Mouse (Mus musculus) kidney, embryonic 15.5 days (tissue): ENCODE measurements around the gene Dnali1. TPM values are rescaled to one million over a fixed set of nuclear protein-coding genes. Genes with fewer than 3 reads are reported as not detected.

ENCODE experiments used
- ATAC-seq: fragments of 200-750 bp; cut with Nextera tagmentation; replicated peaks from 2 replicates; pipeline ENCODE4 v1.8.0; 2017; ENCODE audit warnings: moderate TSS enrichment; ENCODE audit not compliant: low FRiP score
- H3K27ac ChIP-seq: fragments of 300-500 bp; sonication (generic); 2 replicates; pipeline ENCODE4 v1.5.1; 2015; ENCODE audit warnings: mild to moderate bottlenecking, inconsistent platforms
- H3K27me3 ChIP-seq: fragments of 300-500 bp; sonication (generic); 2 replicates; pipeline ENCODE4 v1.6.1; 2015; ENCODE audit warnings: inconsistent platforms
- H3K36me3 ChIP-seq: fragments of 300-500 bp; sonication (generic); 2 replicates; pipeline ENCODE4 v1.6.1; 2015; ENCODE audit warnings: inconsistent platforms
- H3K4me1 ChIP-seq: fragments of 300-500 bp; sonication (generic); 2 replicates; pipeline ENCODE4 v1.6.1; 2015; ENCODE audit warnings: inconsistent platforms
- H3K4me2 ChIP-seq: fragments of 300-500 bp; sonication (generic); 2 replicates; pipeline ENCODE4 v1.6.1; 2015; ENCODE audit warnings: moderate library complexity, mild to moderate bottlenecking, inconsistent platforms
- H3K4me3 ChIP-seq: fragments of 300-500 bp; sonication (generic); replicated peaks from 2 replicates; pipeline ENCODE4 v1.5.1; 2015; ENCODE audit warnings: mild to moderate bottlenecking, inconsistent platforms
- H3K9ac ChIP-seq: fragments of 300-500 bp; sonication (generic); 2 replicates; pipeline ENCODE4 v1.6.1; 2015; ENCODE audit warnings: mild to moderate bottlenecking, inconsistent platforms
- H3K9me3 ChIP-seq: fragments of 300-500 bp; sonication (generic); replicated peaks from 2 replicates; pipeline ENCODE4 v1.6.1; 2016; ENCODE audit warnings: inconsistent platforms
- WGBS: fragments of 180-500 bp; shearing (Covaris S2); methylation state at CpG from one replicate; pipeline ENCODE4 v1.1.7; 2015; ENCODE audit warnings: mixed read lengths; 5-methylcytosine and 5-hydroxymethylcytosine counted together
- polyA plus RNA-seq: library from polyadenylated mRNA; unstranded; fragments of >200 nt; fragmentation: Nextera tagmentation; extraction: Ambion mirVana; gene quantifications from 2 replicates; pipeline ENCODE4 v1.2.1, GENCODE M21; 2015

Dnali1 gene
- polyA plus RNA-seq = not detected in 2 replicates

- Histone ChIP-seq H3K27ac (peak within 1 kb of the TSS; percentile 79; the same call in 1 of the 2 replicates), H3K4me2 (peak within 1 kb of the TSS; percentile 80), H3K9ac (peak within 1 kb of the TSS; percentile 81), H3K4me1 (peaks cover 23% of the 10 kb centered on the region), H3K4me3 (peak within 1 kb of the TSS; percentile 94), H3K36me3 (peaks cover 25% of the 10 kb centered on the region), H3K27me3 (peaks cover 4% of the 10 kb centered on the region; the same call in 1 of the 2 replicates), H3K9me3 (no peaks in the 10 kb centered on the region)
- peak; percentile 30 for ATAC-seq
- 4% methylated on average over 26 of the region's 26 CpGs for WGBS
Measured at GRCm38 (mm10) chr4:125065517-125066307, at the start of gene Dnali1. Gene Dnali1, minus strand, starts transcription at chr4:125065703.

GRCm38 (mm10) chr4:125115081-125115480 is 49.6 kb upstream of the Dnali1 start:
- H3K27me3 ChIP-seq = no peaks in the 10 kb centered on the region
- no peak overlapping the region for H3K4me3 ChIP-seq
- H3K36me3 ChIP-seq = peaks cover 19% of the 10 kb centered on the region
- H3K9me3 ChIP-seq = no peaks in the 10 kb centered on the region
- peaks cover 22% of the 10 kb centered on the region for H3K4me1 ChIP-seq
- ATAC-seq = no peak
- H3K9ac ChIP-seq = no peak overlapping the region
- no peak overlapping the region for H3K4me2 ChIP-seq
- WGBS = 64% methylated on average over 4 of the region's 4 CpGs
- peak overlapping the region; percentile 79 for H3K27ac ChIP-seq

GRCm38 (mm10) chr4:125114638-125115037 is 49.1 kb upstream of the Dnali1 start:
- Histone ChIP-seq H3K27me3 (no peaks in the 10 kb centered on the region), H3K27ac (peak overlapping the region; percentile 79), H3K9ac (no peak overlapping the region), H3K4me3 (no peak overlapping the region), H3K9me3 (no peaks in the 10 kb centered on the region), H3K4me2 (no peak overlapping the region), H3K4me1 (peaks cover 22% of the 10 kb centered on the region), H3K36me3 (peaks cover 23% of the 10 kb centered on the region)
- ATAC-seq = peak; percentile 56
- 5% methylated on average over 6 of the region's 6 CpGs for WGBS

- 89% methylated on average over 9 of the region's 9 CpGs for WGBS
- Histone ChIP-seq H3K4me2 (no peak overlapping the region), H3K36me3 (peaks cover 60% of the 10 kb centered on the region), H3K27ac (no peak overlapping the region), H3K4me1 (no peaks in the 10 kb centered on the region), H3K9me3 (no peaks in the 10 kb centered on the region), H3K4me3 (no peak overlapping the region), H3K9ac (no peak overlapping the region), H3K27me3 (no peaks in the 10 kb centered on the region)
- no peak for ATAC-seq
Measured at GRCm38 (mm10) chr4:125105354-125105753, 39.9 kb upstream of the Dnali1 start.

- Histone ChIP-seq H3K4me1 (no peaks in the 10 kb centered on the region), H3K9ac (no peak overlapping the region), H3K4me2 (no peak overlapping the region), H3K9me3 (no peaks in the 10 kb centered on the region), H3K36me3 (peaks cover 37% of the 10 kb centered on the region), H3K27me3 (no peaks in the 10 kb centered on the region), H3K4me3 (no peak overlapping the region), H3K27ac (no peak overlapping the region)
- WGBS = 80% methylated on average over 13 of the region's 13 CpGs
- no peak for ATAC-seq
Measured at GRCm38 (mm10) chr4:125101334-125101733, 35.8 kb upstream of the Dnali1 start.

GRCm38 (mm10) chr4:125099458-125099857 is 34.0 kb upstream of the Dnali1 start:
- Histone ChIP-seq H3K4me2 (no peak overlapping the region), H3K9me3 (no peaks in the 10 kb centered on the region), H3K4me3 (no peak overlapping the region), H3K27me3 (no peaks in the 10 kb centered on the region), H3K36me3 (peaks cover 24% of the 10 kb centered on the region), H3K27ac (no peak overlapping the region), H3K4me1 (no peaks in the 10 kb centered on the region), H3K9ac (no peak overlapping the region)
- peak; percentile 49; the same call in 1 of the 2 replicates for ATAC-seq
- WGBS = 8% methylated on average over 8 of the region's 8 CpGs

- H3K4me1 ChIP-seq = no peaks in the 10 kb centered on the region
- ATAC-seq = no peak
- H3K4me3 ChIP-seq = no peak overlapping the region
- 40% methylated on average over 4 of the region's 4 CpGs for WGBS
- H3K4me2 ChIP-seq = no peak overlapping the region
- H3K9ac ChIP-seq = no peak overlapping the region
- no peaks in the 10 kb centered on the region for H3K27me3 ChIP-seq
- no peak overlapping the region for H3K27ac ChIP-seq
- H3K36me3 ChIP-seq = peaks cover 23% of the 10 kb centered on the region
- no peaks in the 10 kb centered on the region for H3K9me3 ChIP-seq
Measured at GRCm38 (mm10) chr4:125097412-125097811, 31.9 kb upstream of the Dnali1 start.

GRCm38 (mm10) chr4:125096066-125096465 is 30.6 kb upstream of the Dnali1 start:
- no peaks in the 10 kb centered on the region for H3K4me1 ChIP-seq
- H3K4me2 ChIP-seq = no peak overlapping the region
- no peak overlapping the region for H3K27ac ChIP-seq
- no peaks in the 10 kb centered on the region for H3K9me3 ChIP-seq
- H3K36me3 ChIP-seq = peaks cover 30% of the 10 kb centered on the region
- H3K9ac ChIP-seq = no peak overlapping the region
- WGBS = 91% methylated on average over 5 of the region's 5 CpGs
- no peak for ATAC-seq
- H3K4me3 ChIP-seq = no peak overlapping the region
- H3K27me3 ChIP-seq = no peaks in the 10 kb centered on the region

- Histone ChIP-seq H3K4me2 (no peak overlapping the region), H3K4me3 (no peak overlapping the region), H3K27ac (no peak overlapping the region), H3K4me1 (no peaks in the 10 kb centered on the region), H3K36me3 (peaks cover 61% of the 10 kb centered on the region), H3K9me3 (no peaks in the 10 kb centered on the region), H3K9ac (no peak overlapping the region), H3K27me3 (no peaks in the 10 kb centered on the region)
- 88% methylated on average over 5 of the region's 5 CpGs for WGBS
- ATAC-seq = no peak
Measured at GRCm38 (mm10) chr4:125093031-125093430, 27.5 kb upstream of the Dnali1 start.

- Histone ChIP-seq H3K36me3 (peaks cover 41% of the 10 kb centered on the region), H3K9ac (peak overlapping the region; percentile 92), H3K4me3 (peak overlapping the region; percentile 92), H3K27me3 (no peaks in the 10 kb centered on the region), H3K9me3 (no peaks in the 10 kb centered on the region), H3K4me1 (peaks cover 22% of the 10 kb centered on the region), H3K4me2 (peak overlapping the region; percentile 83), H3K27ac (peak overlapping the region; percentile 99)
- peak; percentile 96 for ATAC-seq
- under 1% methylated on average over 45 of the region's 45 CpGs for WGBS
Measured at GRCm38 (mm10) chr4:125085346-125085841, 19.9 kb upstream of the Dnali1 start.

GRCm38 (mm10) chr4:125084403-125085345 is 19.2 kb upstream of the Dnali1 start, which contains the start of gene Meaf6:
Gene Meaf6, plus strand, starts transcription at chr4:125085134.
- Histone ChIP-seq H3K36me3 (peaks cover 33% of the 10 kb centered on the region), H3K27ac (peak within 1 kb of the TSS; percentile 99), H3K9ac (peak within 1 kb of the TSS; percentile 92), H3K4me1 (peaks cover 22% of the 10 kb centered on the region), H3K27me3 (no peaks in the 10 kb centered on the region), H3K4me3 (peak within 1 kb of the TSS; percentile 92), H3K4me2 (peak within 1 kb of the TSS; percentile 83), H3K9me3 (no peaks in the 10 kb centered on the region)
- WGBS = 2% methylated on average over 60 of the region's 63 CpGs
- ATAC-seq = peak; percentile 92
